Mouse (Mus musculus): ENCODE results near the gene Nusap1.

GRCm38 (mm10) chr2:119683706-119684105 lies 65.6 kb downstream of the Nusap1 start:
- TF ChIP-seq GATA1 (IDR thresholded peaks at IDR 0.05; ENCODE audit: low read length) (no peak), TAL1 (IDR thresholded peaks at IDR 0.05; ENCODE audit: low read length) (no peak)

Measured in erythroblast, embryonic 14.5 days (primary cell).